ENCODE assay signal across 9 mouse cellular contexts in the genomic region with DNA sequence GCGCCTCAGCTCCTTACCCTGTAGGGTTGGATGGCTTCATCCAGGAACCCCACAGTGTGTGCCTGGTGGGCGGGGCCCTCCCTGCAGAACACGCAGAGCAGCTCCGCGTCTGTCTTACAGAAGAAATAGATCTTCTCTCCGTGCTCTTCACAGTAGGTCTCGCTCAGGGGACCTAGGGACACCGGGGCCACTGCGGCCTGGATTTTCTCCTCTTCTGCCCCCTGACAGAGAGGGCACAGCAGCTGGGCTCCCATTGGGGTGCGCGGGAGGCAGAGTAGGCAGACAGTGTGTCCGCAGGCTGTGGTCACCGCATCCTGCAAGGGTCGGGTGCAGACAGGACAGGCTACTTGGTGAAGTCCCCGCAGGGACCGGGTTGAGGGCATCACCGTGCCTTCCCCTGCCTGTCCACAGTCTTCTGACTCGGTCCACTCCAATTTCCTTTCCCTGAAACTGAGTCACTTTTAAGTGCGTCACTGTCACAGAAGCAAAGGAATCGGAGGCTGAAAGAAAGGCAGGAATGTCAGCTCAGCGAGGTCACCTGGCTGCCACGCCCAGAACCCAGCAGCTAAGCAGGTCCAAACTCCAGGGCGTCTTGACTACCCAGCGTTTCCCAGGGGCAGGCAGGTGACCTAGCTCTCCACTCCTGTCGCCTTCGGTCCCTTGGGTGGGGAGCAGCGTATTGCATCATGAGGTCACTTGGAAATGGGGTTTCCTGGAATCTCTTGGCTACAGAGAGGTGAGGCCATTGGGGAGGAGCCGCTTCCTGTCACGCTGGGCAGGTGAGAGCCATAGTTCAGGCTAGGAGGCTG. TPM values are rescaled to one million over a fixed set of nuclear protein-coding genes. Genes with fewer than 3 reads are reported as not detected.
DNase-seq lines count a peak whose midpoint lies in the region; ATAC-seq lines count a peak whose summit lies in the region.
"Had no signal": no experiment of that assay in that cellular context is flagged by ENCODE, and none has a peak within 500 bp of the region (broad histone marks: within the 10 kb centered on the region; RNA-seq: fewer than 3 reads in every experiment).

TSS of gene Trim15 (minus strand) at position 492 of the 809 bp plus-strand sequence.

- intact Hi-C loops in heart, postnatal 36 days (cut with DNase I): no loop called here

- DNase-seq in heart, embryonic 10.5 days (ENCODE audit: low spot score): no peak
- no peak for DNase-seq in heart, postnatal 36 days
- peak; percentile 36 to 39 for DNase-seq in kidney, adult 8-10 months
- no peak for DNase-seq in MN1 (ENCODE audit: low spot score)
- no peak for DNase-seq in cerebellum, postnatal 10 days
- no peak for DNase-seq in thymus, postnatal 36 days

- H3K4me3 ChIP-seq in heart, embryonic 10.5 days: peak within 1 kb of the TSS; percentile 48
- H3K4me3 ChIP-seq in embryonic facial prominence, embryonic 13.5 days: peak within 1 kb of the TSS; percentile 20; the same call in 1 of the 2 replicates
- H3K4me3 ChIP-seq in midbrain, embryonic 12.5 days: peak within 1 kb of the TSS; percentile 29

- peaks cover 42% of the 10 kb centered on the region for H3K27me3 ChIP-seq in heart, embryonic 10.5 days (ENCODE audit: insufficient read depth, poor library complexity, severe bottlenecking)
- H3K27me3 ChIP-seq in embryonic facial prominence, embryonic 13.5 days: peaks cover 32% of the 10 kb centered on the region
- H3K27me3 ChIP-seq in midbrain, embryonic 12.5 days: peaks cover 16% of the 10 kb centered on the region

- peak within 1 kb of the TSS; percentile 47 for H3K4me2 ChIP-seq in embryonic facial prominence, embryonic 13.5 days
- H3K4me2 ChIP-seq in midbrain, embryonic 12.5 days (replicated peaks): peak within 1 kb of the TSS; percentile 48

- H3K27ac ChIP-seq in heart, embryonic 10.5 days: no peak within 1 kb of the TSS; the same call in 1 of the 2 replicates
- no peak within 1 kb of the TSS for H3K27ac ChIP-seq in embryonic facial prominence, embryonic 13.5 days
- H3K27ac ChIP-seq in midbrain, embryonic 12.5 days (replicated peaks): no peak within 1 kb of the TSS

- no peak for ATAC-seq in embryonic facial prominence, embryonic 13.5 days (ENCODE audit: insufficient number of reproducible peaks, insufficient read depth, low FRiP score, low TSS enrichment, low read depth)
- no peak for ATAC-seq in midbrain, embryonic 12.5 days (ENCODE audit: low FRiP score, low read depth)

- H3K36me3 ChIP-seq in heart, embryonic 10.5 days: no peaks in the 10 kb centered on the region
- H3K36me3 ChIP-seq in embryonic facial prominence, embryonic 13.5 days: no peaks in the 10 kb centered on the region
- no peaks in the 10 kb centered on the region for H3K36me3 ChIP-seq in midbrain, embryonic 12.5 days

- WGBS in heart, embryonic 10.5 days: 11% methylated on average over 29 of the region's 29 CpGs
- WGBS in embryonic facial prominence, embryonic 13.5 days: 10% methylated on average over 29 of the region's 29 CpGs
- 15% methylated on average over 29 of the region's 29 CpGs for whole genome bisulfite sequencing in midbrain, embryonic 12.5 days

- peaks cover 9% of the 10 kb centered on the region for H3K4me1 ChIP-seq in heart, embryonic 10.5 days
- H3K4me1 ChIP-seq in embryonic facial prominence, embryonic 13.5 days: 0 out of 2 replicates have a peak, but pooled peaks cover 7% of the 10 kb centered on the region
- H3K4me1 ChIP-seq in midbrain, embryonic 12.5 days: peaks cover 2% of the 10 kb centered on the region; the same call in 1 of the 2 replicates

- H3K9ac ChIP-seq in embryonic facial prominence, embryonic 13.5 days: peak within 1 kb of the TSS; percentile 49; the same call in 1 of the 2 replicates
- H3K9ac ChIP-seq in midbrain, embryonic 12.5 days (replicated peaks): peak within 1 kb of the TSS; percentile 47

- H3K9me3 ChIP-seq in heart, embryonic 10.5 days: no peaks in the 10 kb centered on the region
- H3K9me3 ChIP-seq in embryonic facial prominence, embryonic 13.5 days: no peaks in the 10 kb centered on the region
- H3K9me3 ChIP-seq in midbrain, embryonic 12.5 days: no peaks in the 10 kb centered on the region

RNA-seq across cellular contexts. Expression of gene Trim15, which starts in this region (rescaled TPM):
- polyA plus RNA-seq in heart, embryonic 10.5 days (2016; fragmentation: Nextera tagmentation; extraction: Ambion mirVana): 0.20 TPM in 1 of 2 replicates, not detected in the other
- total RNA-seq in heart, postnatal 36 days (2021): not detected
- 0.24 and 0.48 TPM in 2 replicates for polyA plus RNA-seq in embryonic facial prominence, embryonic 13.5 days (2015; fragmentation: Nextera tagmentation; extraction: Ambion mirVana)
- polyA plus RNA-seq in midbrain, embryonic 12.5 days (2016; fragmentation: Nextera tagmentation; extraction: Ambion mirVana): 0.21 and 0.56 TPM in 2 replicates
- polyA plus RNA-seq: gonadal fat pad, adult 2 months had no signal

Comparison
In these comparisons a context has a peak if more than half of its experiments do, and no peak if none do; other contexts are left out.
1. DNase-seq: peak in kidney, adult 8-10 months (2 of 2); none in heart, embryonic 10.5 days (single experiment), heart, postnatal 36 days (0 of 2), MN1 (single experiment), cerebellum, postnatal 10 days (0 of 2) and thymus, postnatal 36 days (0 of 2).
2. Peak in every context shown above with its lines, with median percentiles within 50 percentile points of each other: H3K4me3 ChIP-seq.